10 mouse cellular contexts compared by ENCODE assay signal in the genomic region with DNA sequence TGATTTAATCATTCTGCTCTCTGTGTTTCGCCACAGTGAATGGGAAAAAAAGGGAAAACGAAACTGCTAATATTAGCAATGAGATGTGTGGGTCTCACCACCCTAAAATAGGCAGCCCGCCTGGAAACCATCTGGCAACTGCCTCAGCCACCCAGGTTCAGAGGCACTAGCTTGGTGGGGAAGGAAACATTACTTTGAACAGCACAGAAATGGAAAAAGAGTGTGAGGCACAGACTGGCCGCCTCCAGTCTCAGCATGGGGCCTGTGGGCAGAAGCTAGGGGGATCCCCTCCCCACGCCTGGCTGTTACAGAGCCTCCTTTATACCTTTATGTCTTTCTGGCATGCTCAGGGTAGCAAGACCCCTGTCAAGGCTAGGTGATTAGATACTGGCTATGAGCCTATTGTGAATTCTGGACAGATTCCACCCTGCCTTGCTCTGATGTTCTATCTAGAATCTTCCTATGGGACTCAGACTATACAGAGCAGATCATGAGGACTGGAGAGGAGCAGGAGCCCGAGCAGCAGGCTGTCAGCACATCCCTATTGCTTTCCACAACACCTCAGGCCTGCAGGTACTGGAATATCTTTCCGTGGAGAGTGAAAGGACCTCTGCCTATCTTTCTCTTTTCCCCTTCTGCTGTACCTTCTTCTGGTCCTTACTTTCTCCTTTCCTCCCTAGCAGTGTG. TPM values are rescaled to one million over a fixed set of nuclear protein-coding genes. Genes with fewer than 3 reads are reported as not detected.
DNase-seq lines count a peak whose midpoint lies in the region; TF ChIP-seq lines count a peak whose summit lies in the region.
"Had no signal": no experiment of that assay in that cellular context is flagged by ENCODE, and none has a peak within 500 bp of the region (broad histone marks: within the 10 kb centered on the region; RNA-seq: fewer than 3 reads in every experiment).

No protein-coding gene starts in this region.

- H3K27ac ChIP-seq in thymus, adult 2 months (ENCODE audit: control insufficient read depth, insufficient read depth, low read length), result peak overlapping the region; percentile 43; the same call in 1 of the 2 replicates
- H3K27ac ChIP-seq: midbrain, embryonic 13.5 days had no signal

- no peak overlapping the region for H3K4me3 ChIP-seq in thymus, adult 2 months (ENCODE audit: control insufficient read depth, insufficient read depth, low read length)
- H3K4me3 ChIP-seq: midbrain, embryonic 13.5 days had no signal

- H3K4me1 ChIP-seq in thymus, adult 2 months (replicated peaks; ENCODE audit: control insufficient read depth, insufficient read depth, low read length), result peaks cover 40% of the 10 kb centered on the region
- H3K4me1 ChIP-seq: midbrain, embryonic 13.5 days had no signal

- H3K36me3 ChIP-seq in thymus, adult 2 months (ENCODE audit: control insufficient read depth, insufficient read depth, low read length), result no peaks in the 10 kb centered on the region
- H3K36me3 ChIP-seq: midbrain, embryonic 13.5 days had no signal

- no peak for TF ChIP-seq POLR2A in thymus, adult 2 months (IDR thresholded peaks at IDR 0.05; ENCODE audit: control insufficient read depth, extremely low read depth, insufficient read depth, low read length, poor library complexity)

- no peak for TF ChIP-seq CTCF in thymus, adult 2 months (IDR thresholded peaks at IDR 0.05; ENCODE audit: borderline replicate concordance, control insufficient read depth, extremely low read depth, insufficient read depth, low read length, poor library complexity)

- WGBS in thymus, adult 2 months, result 36% methylated on average over 7 of the region's 7 CpGs

- no peaks in the 10 kb centered on the region for H3K27me3 ChIP-seq in thymus, adult 2 months (ENCODE audit: control insufficient read depth, insufficient read depth, low read length)
- H3K27me3 ChIP-seq: midbrain, embryonic 13.5 days had no signal

- DNase-seq in thymus, adult 2 months, result peak; percentile 21
- DNase-seq in thymus, postnatal 4 days, result no peak
- DNase-seq in frontal cortex, postnatal 14 days (ENCODE audit: low spot score in 2 of 2), result peak; percentile 66 to 67
- DNase-seq in left cerebral cortex, adult 9 months (ENCODE audit: low spot score in 2 of 2), result peak; percentile 75 to 87
- DNase-seq in urinary bladder, postnatal 14 days (ENCODE audit: low spot score), result no peak
- no peak for DNase-seq in kidney, postnatal 4 days
- no peak for DNase-seq in embryo, embryonic 9.5 days (ENCODE audit: extremely low spot score)
- DNase-seq: kidney, postnatal 36 days had no signal

RNA-seq across cellular contexts. Expression of gene Pdcd1, which starts 1.3 kb away (rescaled TPM):
- polyA plus RNA-seq in thymus, adult 2 months (2012; rRNA removed), result 21.8 and 25.0 TPM in 2 replicates
- polyA plus RNA-seq: midbrain, embryonic 13.5 days had no signal

RNA-seq across cellular contexts. Expression of gene Neu4, which starts 33.4 kb away (rescaled TPM):
- not detected in 2 replicates for polyA plus RNA-seq in thymus, adult 2 months (2012; rRNA removed)
- polyA plus RNA-seq: heart, embryonic 11.5 days; midbrain, embryonic 13.5 days had no signal

Comparison
In these comparisons a context has a peak if more than half of its experiments do, and no peak if none do; other contexts are left out.
1. DNase-seq: peak in thymus, adult 2 months (single experiment), frontal cortex, postnatal 14 days (2 of 2) and left cerebral cortex, adult 9 months (2 of 2); none in thymus, postnatal 4 days (single experiment), urinary bladder, postnatal 14 days (single experiment), kidney, postnatal 4 days (0 of 2) and embryo, embryonic 9.5 days (single experiment).